Mouse (Mus musculus) liver, embryonic 16.5 days (tissue): ENCODE measurements around the gene Olfr1128. TPM values are rescaled to one million over a fixed set of nuclear protein-coding genes. Genes with fewer than 3 reads are reported as not detected.
"Not testable (repeated sequence)": the region's sequence is repeated elsewhere in the genome, so short reads cannot be mapped to it uniquely, and the experiment has no call there.

Experiments
- ATAC-seq: fragments of 200-750 bp; cut with Nextera tagmentation; 2 replicates; pipeline ENCODE4 v1.8.0; 2017; ENCODE audit warnings: low read depth, mild to moderate bottlenecking, moderate number of reproducible peaks, moderate library complexity
- H3K27ac ChIP-seq: fragments of 300-500 bp; sonication (generic); 2 replicates; pipeline ENCODE4 v1.5.1; 2014; ENCODE audit warnings: mild to moderate bottlenecking, low read length
- H3K27me3 ChIP-seq: fragments of 300-500 bp; sonication (generic); 2 replicates; pipeline ENCODE4 v1.6.1; 2014; ENCODE audit warnings: low read depth, low read length, mixed read lengths; ENCODE audit not compliant: control insufficient read depth, insufficient read depth
- H3K36me3 ChIP-seq: fragments of 300-500 bp; sonication (generic); 2 replicates; pipeline ENCODE4 v1.6.1; 2014; ENCODE audit warnings: mild to moderate bottlenecking; ENCODE audit not compliant: control insufficient read depth, insufficient read depth
- H3K4me1 ChIP-seq: fragments of 300-500 bp; sonication (generic); 2 replicates; pipeline ENCODE4 v1.6.1; 2014; ENCODE audit warnings: low read depth, low read length, mixed read lengths; ENCODE audit not compliant: control insufficient read depth
- H3K4me2 ChIP-seq: fragments of 300-500 bp; sonication (generic); 2 replicates; pipeline ENCODE4 v1.6.1; 2014; ENCODE audit warnings: low read depth, low read length, mixed read lengths
- H3K4me3 ChIP-seq: fragments of 300-500 bp; sonication (generic); 2 replicates; pipeline ENCODE4 v1.5.1; 2014; ENCODE audit warnings: low read depth, mild to moderate bottlenecking, low read length
- H3K9ac ChIP-seq: fragments of 300-500 bp; sonication (generic); 2 replicates; pipeline ENCODE4 v1.6.1; 2014; ENCODE audit warnings: low read depth, low read length
- H3K9me3 ChIP-seq: fragments of 300-500 bp; sonication (generic); replicated peaks from 2 replicates; pipeline ENCODE4 v1.6.1; 2016; ENCODE audit warnings: low read length; ENCODE audit not compliant: control insufficient read depth
- WGBS: fragments of 180-500 bp; shearing (Covaris S2); extraction: QIAGEN DNeasy Blood & Tissue Kit; methylation state at CpG from one replicate; pipeline ENCODE4 v1.1.7; 2014; ENCODE audit not compliant: insufficient replicate concordance; 5-methylcytosine and 5-hydroxymethylcytosine counted together
- polyA plus RNA-seq: library from polyadenylated mRNA; unstranded; fragments of >200 nt; fragmentation: Nextera tagmentation; extraction: Ambion mirVana; gene quantifications from 2 replicates; pipeline ENCODE4 v1.2.1, GENCODE M21; 2015

Gene Olfr1128
- polyA plus RNA-seq: not detected in 2 replicates

GRCm38 (mm10) chr2:87545442-87545841 lies at the start of gene Olfr1128:
Gene Olfr1128 (minus strand): TSS chr2:87545542.
- Histone ChIP-seq H3K4me3 (no peak within 1 kb of the TSS), H3K4me2 (no peak within 1 kb of the TSS), H3K27ac (no peak within 1 kb of the TSS), H3K9me3 (no peaks in the 10 kb centered on the region), H3K4me1 (no peaks in the 10 kb centered on the region), H3K27me3 (no peaks in the 10 kb centered on the region), H3K9ac (no peak within 1 kb of the TSS), H3K36me3 (no peaks in the 10 kb centered on the region)
- WGBS: 55% methylated on average over 1 of the region's 1 CpGs
- ATAC-seq: no peak

- not testable (repeated sequence) for H3K9me3 ChIP-seq, H3K27ac ChIP-seq, H3K36me3 ChIP-seq, H3K4me2 ChIP-seq, H3K4me3 ChIP-seq, H3K4me1 ChIP-seq, H3K9ac ChIP-seq, H3K27me3 ChIP-seq, ATAC-seq
- 31% methylated on average over 1 of the region's 1 CpGs for WGBS
These were observed 28.3 kb upstream of the Olfr1128 start, which contains the start of gene Olfr1129 for GRCm38 (mm10) chr2:87573602-87574001. Gene Olfr1129 (plus strand): TSS chr2:87573902.

- H3K4me1 ChIP-seq: no peaks in the 10 kb centered on the region
- H3K4me2 ChIP-seq: no peak overlapping the region
- no peaks in the 10 kb centered on the region for H3K36me3 ChIP-seq
- no peaks in the 10 kb centered on the region for H3K9me3 ChIP-seq
- no peak overlapping the region for H3K4me3 ChIP-seq
- WGBS: 41% methylated on average over 2 of the region's 2 CpGs
- ATAC-seq: no peak
- H3K9ac ChIP-seq: no peak overlapping the region
- no peak overlapping the region for H3K27ac ChIP-seq
- no peaks in the 10 kb centered on the region for H3K27me3 ChIP-seq
These were observed 10.5 kb downstream of the Olfr1128 start for GRCm38 (mm10) chr2:87534826-87535225.

- Histone ChIP-seq H3K36me3 (no peaks in the 10 kb centered on the region), H3K27me3 (no peaks in the 10 kb centered on the region), H3K4me3 (no peak within 1 kb of the TSS), H3K27ac (no peak within 1 kb of the TSS), H3K9me3 (no peaks in the 10 kb centered on the region), H3K4me1 (no peaks in the 10 kb centered on the region), H3K9ac (no peak within 1 kb of the TSS), H3K4me2 (no peak within 1 kb of the TSS)
- no peak for ATAC-seq
These were observed 13.8 kb downstream of the Olfr1128 start, which contains the start of gene Olfr153 for GRCm38 (mm10) chr2:87531496-87531895. Gene Olfr153 (plus strand): TSS chr2:87531796.

GRCm38 (mm10) chr2:87525899-87526616 lies 19.3 kb downstream of the Olfr1128 start:
- not testable (repeated sequence) for ATAC-seq, H3K4me3 ChIP-seq, H3K27ac ChIP-seq, H3K4me1 ChIP-seq, H3K27me3 ChIP-seq, H3K9me3 ChIP-seq, H3K36me3 ChIP-seq, H3K4me2 ChIP-seq, H3K9ac ChIP-seq
- WGBS: 33% methylated on average over 38 of the region's 39 CpGs

GRCm38 (mm10) chr2:87520651-87521050 lies 24.7 kb downstream of the Olfr1128 start:
- no peaks in the 10 kb centered on the region for H3K9me3 ChIP-seq
- ATAC-seq: no peak
- 62% methylated on average over 4 of the region's 4 CpGs for WGBS
- H3K4me2 ChIP-seq: no peak overlapping the region
- H3K27ac ChIP-seq: no peak overlapping the region
- no peak overlapping the region for H3K9ac ChIP-seq
- no peaks in the 10 kb centered on the region for H3K36me3 ChIP-seq
- no peaks in the 10 kb centered on the region for H3K27me3 ChIP-seq
- H3K4me3 ChIP-seq: no peak overlapping the region
- H3K4me1 ChIP-seq: no peaks in the 10 kb centered on the region

GRCm38 (mm10) chr2:87516581-87516980 lies 28.8 kb downstream of the Olfr1128 start:
- no peaks in the 10 kb centered on the region for H3K27me3 ChIP-seq
- H3K9me3 ChIP-seq: no peaks in the 10 kb centered on the region
- H3K36me3 ChIP-seq: no peaks in the 10 kb centered on the region
- WGBS: 53% methylated on average over 3 of the region's 3 CpGs
- H3K27ac ChIP-seq: no peak overlapping the region
- H3K4me3 ChIP-seq: no peak overlapping the region
- ATAC-seq: no peak
- no peak overlapping the region for H3K9ac ChIP-seq
- no peaks in the 10 kb centered on the region for H3K4me1 ChIP-seq
- no peak overlapping the region for H3K4me2 ChIP-seq

- Histone ChIP-seq H3K9ac (no peak overlapping the region), H3K4me1 (no peaks in the 10 kb centered on the region), H3K4me2 (no peak overlapping the region), H3K36me3 (no peaks in the 10 kb centered on the region), H3K4me3 (no peak overlapping the region), H3K27me3 (no peaks in the 10 kb centered on the region), H3K9me3 (no peaks in the 10 kb centered on the region), H3K27ac (no peak overlapping the region)
- ATAC-seq: no peak
- WGBS: 53% methylated on average over 7 of the region's 8 CpGs
These were observed 29.8 kb downstream of the Olfr1128 start for GRCm38 (mm10) chr2:87515457-87516060.

- no peak overlapping the region for H3K27ac ChIP-seq
- H3K36me3 ChIP-seq: no peaks in the 10 kb centered on the region
- no peaks in the 10 kb centered on the region for H3K9me3 ChIP-seq
- 56% methylated on average over 2 of the region's 2 CpGs for WGBS
- H3K4me1 ChIP-seq: no peaks in the 10 kb centered on the region
- no peaks in the 10 kb centered on the region for H3K27me3 ChIP-seq
- no peak overlapping the region for H3K4me3 ChIP-seq
- H3K9ac ChIP-seq: no peak overlapping the region
- no peak for ATAC-seq
- H3K4me2 ChIP-seq: no peak overlapping the region
These were observed 30.3 kb downstream of the Olfr1128 start for GRCm38 (mm10) chr2:87515046-87515445.
